Comparison of ENCODE assay signal across 18 mouse cellular contexts in the genomic region with DNA sequence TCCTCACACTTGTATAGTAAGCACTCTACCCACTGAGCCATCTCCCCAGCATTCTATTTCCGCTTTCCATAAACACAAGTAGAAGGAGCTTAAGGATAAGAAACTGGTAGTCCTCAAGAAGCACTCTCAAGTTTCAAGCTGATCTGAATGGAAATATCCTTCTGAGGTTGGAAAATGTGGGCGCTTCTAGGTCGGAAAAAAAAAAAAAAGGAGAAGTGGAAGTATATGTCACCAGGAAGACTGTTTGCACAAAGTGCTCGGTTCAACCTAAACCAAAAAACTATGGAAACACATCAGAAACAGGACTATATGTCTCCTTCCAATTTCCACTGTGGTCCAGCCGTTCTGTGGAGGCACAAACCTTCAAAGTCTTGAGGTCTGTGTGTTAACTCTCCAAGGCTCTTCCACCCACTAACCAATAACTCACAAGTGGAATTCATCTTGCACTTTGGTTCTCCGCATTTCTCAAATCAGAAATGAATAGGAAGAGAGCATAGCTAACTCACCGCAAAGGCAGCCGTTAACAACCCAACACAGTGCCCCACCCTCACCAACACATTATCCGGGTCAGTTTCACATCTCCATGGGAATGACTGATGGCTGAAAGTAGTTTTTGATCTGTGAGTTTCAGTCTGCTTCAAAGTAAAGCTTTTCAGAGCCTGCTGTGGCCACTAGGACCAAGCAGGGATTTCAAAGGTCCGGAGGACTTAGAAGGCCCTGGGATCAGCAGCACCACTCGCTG.
A peak's percentile ranks its signal among the peaks of the same experiment; 100 is the strongest.
DNase-seq lines count a peak whose midpoint lies in the region; ATAC-seq lines count a peak whose summit lies in the region.
"Had no signal": no experiment of that assay in that cellular context is flagged by ENCODE, and none has a peak within 500 bp of the region (broad histone marks: within the 10 kb centered on the region; RNA-seq: fewer than 3 reads in every experiment).

No protein-coding gene starts in this region.

- no peak overlapping the region for H3K4me3 ChIP-seq in midbrain, embryonic 11.5 days (ENCODE audit: low read depth, low read length)
- no peak overlapping the region for H3K4me3 ChIP-seq in midbrain, embryonic 14.5 days (replicated peaks; ENCODE audit: low read depth, low read length)
- no peak overlapping the region for H3K4me3 ChIP-seq in liver, embryonic 13.5 days (replicated peaks)
- H3K4me3 ChIP-seq: heart, embryonic 13.5 days; neural tube, embryonic 12.5 days had no signal

- 29% methylated on average over 11 of the region's 11 CpGs for WGBS in midbrain, embryonic 11.5 days
- WGBS in midbrain, embryonic 14.5 days, result 37% methylated on average over 11 of the region's 11 CpGs
- WGBS in liver, embryonic 13.5 days (ENCODE audit: insufficient replicate concordance), result 62% methylated on average over 11 of the region's 11 CpGs

- H3K9ac ChIP-seq in midbrain, embryonic 11.5 days (ENCODE audit: low read length), result no peak overlapping the region
- no peak overlapping the region for H3K9ac ChIP-seq in midbrain, embryonic 14.5 days (replicated peaks; ENCODE audit: low read length)
- H3K9ac ChIP-seq in liver, embryonic 13.5 days, result no peak overlapping the region
- H3K9ac ChIP-seq: heart, embryonic 13.5 days; neural tube, embryonic 12.5 days had no signal

- peak overlapping the region; percentile 3; the same call in 1 of the 2 replicates for H3K27ac ChIP-seq in midbrain, embryonic 11.5 days (ENCODE audit: low read depth, low read length)
- no peak overlapping the region for H3K27ac ChIP-seq in midbrain, embryonic 14.5 days (replicated peaks; ENCODE audit: low read depth, low read length)
- H3K27ac ChIP-seq in liver, embryonic 13.5 days, result 0 out of 2 replicates have a peak overlapping the region, but pooled peaks have one; percentile 47
- H3K27ac ChIP-seq: heart, embryonic 13.5 days; hindbrain, postnatal 0 days; neural tube, embryonic 12.5 days had no signal

- H3K4me1 ChIP-seq in midbrain, embryonic 11.5 days (ENCODE audit: control insufficient read depth, insufficient read depth, low read length), result peaks cover 22% of the 10 kb centered on the region
- H3K4me1 ChIP-seq in midbrain, embryonic 14.5 days (ENCODE audit: control insufficient read depth, insufficient read depth, low read length), result no peaks in the 10 kb centered on the region
- no peaks in the 10 kb centered on the region for H3K4me1 ChIP-seq in liver, embryonic 13.5 days (replicated peaks)

- H3K9me3 ChIP-seq in midbrain, embryonic 11.5 days (ENCODE audit: control insufficient read depth, low read length), result no peaks in the 10 kb centered on the region
- no peaks in the 10 kb centered on the region for H3K9me3 ChIP-seq in midbrain, embryonic 14.5 days (ENCODE audit: control insufficient read depth, low read length)
- no peaks in the 10 kb centered on the region for H3K9me3 ChIP-seq in liver, embryonic 13.5 days (replicated peaks)
- H3K9me3 ChIP-seq: heart, embryonic 13.5 days; neural tube, embryonic 12.5 days had no signal

- H3K36me3 ChIP-seq in midbrain, embryonic 11.5 days (ENCODE audit: control insufficient read depth, insufficient read depth, low read length), result no peaks in the 10 kb centered on the region
- H3K36me3 ChIP-seq in midbrain, embryonic 14.5 days (ENCODE audit: control insufficient read depth, insufficient read depth, low read length), result no peaks in the 10 kb centered on the region
- H3K36me3 ChIP-seq in liver, embryonic 13.5 days, result no peaks in the 10 kb centered on the region
- H3K36me3 ChIP-seq: heart, embryonic 13.5 days; neural tube, embryonic 12.5 days had no signal

- H3K27me3 ChIP-seq in midbrain, embryonic 11.5 days (ENCODE audit: control insufficient read depth, insufficient read depth, low read length), result no peaks in the 10 kb centered on the region
- no peaks in the 10 kb centered on the region for H3K27me3 ChIP-seq in midbrain, embryonic 14.5 days (ENCODE audit: control insufficient read depth, insufficient read depth, low read length)
- no peaks in the 10 kb centered on the region for H3K27me3 ChIP-seq in liver, embryonic 13.5 days
- H3K27me3 ChIP-seq: heart, embryonic 13.5 days; neural tube, embryonic 12.5 days had no signal

- no peak overlapping the region for H3K4me2 ChIP-seq in midbrain, embryonic 11.5 days
- H3K4me2 ChIP-seq in midbrain, embryonic 14.5 days (ENCODE audit: low read length), result no peak overlapping the region
- H3K4me2 ChIP-seq in liver, embryonic 13.5 days, result no peak overlapping the region
- H3K4me2 ChIP-seq: heart, embryonic 13.5 days; neural tube, embryonic 12.5 days had no signal

- ATAC-seq in midbrain, embryonic 11.5 days (ENCODE audit: low FRiP score), result peak; percentile 76
- no peak for ATAC-seq in midbrain, embryonic 14.5 days (ENCODE audit: low FRiP score, low TSS enrichment)
- no peak for ATAC-seq in liver, embryonic 13.5 days (ENCODE audit: low read depth)
- no peak for ATAC-seq in inflammation-experienced regulatory T-cells, adult 6 months
- ATAC-seq: hindbrain, postnatal 0 days had no signal

- intact Hi-C loops in heart, postnatal 25 days (cut with DNase I), result no loop called here

- peak; percentile 16 for DNase-seq in heart, adult 11 months
- DNase-seq in heart, postnatal 25 days (ENCODE audit: low spot score), result no peak
- DNase-seq in midbrain, embryonic 11.5 days (ENCODE audit: low spot score, missing footprints), result peak; percentile 91
- no peak for DNase-seq in midbrain, embryonic 14.5 days
- DNase-seq in liver, embryonic 13.5 days, result no peak
- no peak for DNase-seq in testis, postnatal 10 days (ENCODE audit: low spot score)
- DNase-seq in thymus, postnatal 10 days (ENCODE audit: low spot score in 2 of 2), result no peak
- DNase-seq: cerebellum, adult 2 months; cerebellum, postnatal 36 days; heart, postnatal 4 days; left cerebral cortex, postnatal 4 days; lung, adult 18-20 months; lung, postnatal 14 days; thymus, postnatal 4 days had no signal

Comparison
In these comparisons a context has a peak if more than half of its experiments do, and no peak if none do; other contexts are left out.
1. DNase-seq: peak in heart, adult 11 months (single experiment) and midbrain, embryonic 11.5 days (single experiment); none in heart, postnatal 25 days (single experiment), midbrain, embryonic 14.5 days (single experiment), liver, embryonic 13.5 days (single experiment), testis, postnatal 10 days (single experiment) and thymus, postnatal 10 days (0 of 2).